Mouse (Mus musculus) right cerebral cortex, postnatal 4 days (tissue): ENCODE data around the gene Ccdc124.

Experiments used
- DNase-seq: peaks from one replicate; pipeline ENCODE4 v3.0.0-alpha.2; 2022

The Ccdc124 gene

GRCm38 (mm10) chr8:70868559-70869198 lies 5.1 kb downstream of the Ccdc124 start:
- DNase-seq: no peak

GRCm38 (mm10) chr8:70866566-70866965 lies 7.2 kb downstream of the Ccdc124 start:
- DNase-seq: no peak

GRCm38 (mm10) chr8:70866001-70866520 lies 7.7 kb downstream of the Ccdc124 start:
- DNase-seq: peak; percentile 40

GRCm38 (mm10) chr8:70865350-70866000 lies 8.3 kb downstream of the Ccdc124 start:
- DNase-seq: peak; percentile 99

- DNase-seq: peak; percentile 49
Observed at GRCm38 (mm10) chr8:70864712-70865221, 9.0 kb downstream of the Ccdc124 start.

- DNase-seq: peak; percentile 55
Observed at GRCm38 (mm10) chr8:70863956-70864711, 9.6 kb downstream of the Ccdc124 start.

GRCm38 (mm10) chr8:70862824-70863641 lies 10.7 kb downstream of the Ccdc124 start, which contains the start of gene Kcnn1:
Gene Kcnn1, minus strand, starts transcription at chr8:70863258.
- DNase-seq: no peak

GRCm38 (mm10) chr8:70857516-70857915 lies 16.2 kb downstream of the Ccdc124 start:
- DNase-seq: no peak

- peak; percentile 73 for DNase-seq
Observed at GRCm38 (mm10) chr8:70856541-70857197, 17.1 kb downstream of the Ccdc124 start.

GRCm38 (mm10) chr8:70856028-70856427 lies 17.7 kb downstream of the Ccdc124 start:
- no peak for DNase-seq

- no peak for DNase-seq
Observed at GRCm38 (mm10) chr8:70853863-70854262, 19.9 kb downstream of the Ccdc124 start.

GRCm38 (mm10) chr8:70852595-70853231 lies 21.0 kb downstream of the Ccdc124 start:
- DNase-seq: no peak

GRCm38 (mm10) chr8:70851837-70852236 lies 21.9 kb downstream of the Ccdc124 start:
- DNase-seq: no peak

- DNase-seq: no peak
Observed at GRCm38 (mm10) chr8:70850947-70851346, 22.8 kb downstream of the Ccdc124 start.

- DNase-seq: no peak
Observed at GRCm38 (mm10) chr8:70850132-70850845, 23.4 kb downstream of the Ccdc124 start.

- DNase-seq: no peak
Observed at GRCm38 (mm10) chr8:70849333-70849990, 24.3 kb downstream of the Ccdc124 start.

GRCm38 (mm10) chr8:70846371-70847154 lies 27.2 kb downstream of the Ccdc124 start:
- no peak for DNase-seq

- DNase-seq: no peak
Observed at GRCm38 (mm10) chr8:70845108-70845507, 28.6 kb downstream of the Ccdc124 start.

GRCm38 (mm10) chr8:70844523-70844922 lies 29.2 kb downstream of the Ccdc124 start:
- DNase-seq: peak; percentile 96
